Comparison of ENCODE assay signal across 8 mouse cellular contexts in genomic region chr13:84758568-84758900, GRCm38 (mm10).
A peak's percentile ranks its signal among the peaks of the same experiment; 100 is the strongest.
DNase-seq lines count a peak whose midpoint lies in the region; ATAC-seq and TF ChIP-seq lines count a peak whose summit lies in the region.

No protein-coding gene starts in this region.

- ATAC-seq in limb, embryonic 11.5 days (ENCODE audit: insufficient number of reproducible peaks, low FRiP score, low TSS enrichment, low read depth) = peak; percentile 88
- peak; percentile 95 for ATAC-seq in midbrain, postnatal 0 days (ENCODE audit: low FRiP score)
- ATAC-seq in stomach, embryonic 16.5 days (ENCODE audit: insufficient read depth, low FRiP score) = 0 out of 2 replicates have a peak, but pooled peaks have one; percentile 71

- TF ChIP-seq CTCF in kidney, adult 2 months (conservative IDR thresholded peaks at IDR 0.05; ENCODE audit: insufficient read depth, insufficient read length, low read depth, low read length) = peak; percentile 73
- TF ChIP-seq CTCF in midbrain, postnatal 0 days (IDR thresholded peaks at IDR 0.05) = peak; percentile 94

- no peak overlapping the region for H3K9ac ChIP-seq in limb, embryonic 11.5 days (ENCODE audit: low read length)
- H3K9ac ChIP-seq in midbrain, postnatal 0 days (replicated peaks; ENCODE audit: low read length, poor library complexity, severe bottlenecking) = no peak overlapping the region
- H3K9ac ChIP-seq in stomach, embryonic 16.5 days (ENCODE audit: low read length) = no peak overlapping the region

- TF ChIP-seq POLR2A in kidney, adult 2 months (IDR thresholded peaks at IDR 0.05; ENCODE audit: low read depth, low read length) = no peak

- H3K4me3 ChIP-seq in kidney, adult 2 months (ENCODE audit: insufficient read depth, low read depth, low read length) = no peak overlapping the region
- no peak overlapping the region for H3K4me3 ChIP-seq in limb, embryonic 11.5 days (ENCODE audit: low read depth, low read length)
- H3K4me3 ChIP-seq in midbrain, postnatal 0 days (ENCODE audit: low read depth, low read length) = no peak overlapping the region
- H3K4me3 ChIP-seq in stomach, embryonic 16.5 days (replicated peaks; ENCODE audit: low read length) = no peak overlapping the region

- H3K4me1 ChIP-seq in kidney, adult 2 months (ENCODE audit: control insufficient read depth, insufficient read depth, low read length) = no peaks in the 10 kb centered on the region
- H3K4me1 ChIP-seq in limb, embryonic 11.5 days (ENCODE audit: control insufficient read depth, insufficient read depth, low read length) = no peaks in the 10 kb centered on the region
- H3K4me1 ChIP-seq in midbrain, postnatal 0 days (ENCODE audit: insufficient read depth, low read length) = no peaks in the 10 kb centered on the region
- no peaks in the 10 kb centered on the region for H3K4me1 ChIP-seq in stomach, embryonic 16.5 days (ENCODE audit: control insufficient read depth, insufficient read depth, low read length)

- no peaks in the 10 kb centered on the region for H3K36me3 ChIP-seq in kidney, adult 2 months (ENCODE audit: control insufficient read depth, insufficient read depth, low read length)
- no peaks in the 10 kb centered on the region for H3K36me3 ChIP-seq in limb, embryonic 11.5 days (ENCODE audit: control insufficient read depth, insufficient read depth, low read length)
- no peaks in the 10 kb centered on the region for H3K36me3 ChIP-seq in midbrain, postnatal 0 days (ENCODE audit: insufficient read depth, low read length)
- no peaks in the 10 kb centered on the region for H3K36me3 ChIP-seq in stomach, embryonic 16.5 days (ENCODE audit: control insufficient read depth, insufficient read depth, low read length)

- intact Hi-C loops in gastrocnemius, postnatal 36 days (cut with DNase I) = loop anchor here (5.0 to 10.0 kb wide), 2 partner anchors 71 to 1044 kb away; no protein-coding TSS in a partner anchor

- H3K27ac ChIP-seq in kidney, adult 2 months (ENCODE audit: insufficient read depth, low read depth, low read length) = no peak overlapping the region
- H3K27ac ChIP-seq in limb, embryonic 11.5 days (replicated peaks; ENCODE audit: low read depth, low read length) = no peak overlapping the region
- peak overlapping the region; percentile 59 for H3K27ac ChIP-seq in midbrain, postnatal 0 days (ENCODE audit: low read depth, low read length)
- H3K27ac ChIP-seq in stomach, embryonic 16.5 days (ENCODE audit: low read length) = no peak overlapping the region

- H3K9me3 ChIP-seq in limb, embryonic 11.5 days (ENCODE audit: control insufficient read depth, low read length) = no peaks in the 10 kb centered on the region
- H3K9me3 ChIP-seq in midbrain, postnatal 0 days (ENCODE audit: low read length) = no peaks in the 10 kb centered on the region
- H3K9me3 ChIP-seq in stomach, embryonic 16.5 days (replicated peaks; ENCODE audit: control insufficient read depth, low read length) = no peaks in the 10 kb centered on the region

- 2% methylated on average over 6 of the region's 6 CpGs for WGBS in kidney, adult 2 months
- WGBS in limb, embryonic 11.5 days = 0% methylated on average over 6 of the region's 6 CpGs
- 0% methylated on average over 6 of the region's 6 CpGs for WGBS in midbrain, postnatal 0 days
- WGBS in stomach, embryonic 16.5 days = 0% methylated on average over 6 of the region's 6 CpGs

- no peak overlapping the region for H3K4me2 ChIP-seq in limb, embryonic 11.5 days (ENCODE audit: low read depth, severe bottlenecking)
- H3K4me2 ChIP-seq in midbrain, postnatal 0 days (ENCODE audit: low read depth, low read length, poor library complexity, severe bottlenecking) = peak overlapping the region; percentile 34
- H3K4me2 ChIP-seq in stomach, embryonic 16.5 days (ENCODE audit: low read depth, low read length) = no peak overlapping the region

- no peaks in the 10 kb centered on the region for H3K27me3 ChIP-seq in kidney, adult 2 months (replicated peaks; ENCODE audit: control insufficient read depth, insufficient read depth, low read length)
- no peaks in the 10 kb centered on the region for H3K27me3 ChIP-seq in limb, embryonic 11.5 days (ENCODE audit: control insufficient read depth, insufficient read depth, low read length)
- no peaks in the 10 kb centered on the region for H3K27me3 ChIP-seq in midbrain, postnatal 0 days (ENCODE audit: insufficient read depth, low read length)
- H3K27me3 ChIP-seq in stomach, embryonic 16.5 days (ENCODE audit: control insufficient read depth, insufficient read depth, low read length) = no peaks in the 10 kb centered on the region

- DNase-seq in 3134 (ENCODE audit: extremely low read depth, insufficient read length, low spot score) (peak; percentile 6), adipocyte (ENCODE audit: low spot score) (peak; percentile 60)
- DNase-seq in embryo, embryonic 10 days (ENCODE audit: low spot score) = peak; percentile 88
- peak; percentile 8 to 10 for DNase-seq in gastrocnemius, postnatal 36 days
- peak; percentile 55 for DNase-seq in kidney, adult 2 months
- peak; percentile 76 for DNase-seq in limb, embryonic 11.5 days (ENCODE audit: low spot score)
- DNase-seq in midbrain, postnatal 0 days (ENCODE audit: low spot score) = peak; percentile 97

Comparison
In these comparisons a context has a peak if more than half of its experiments do, and no peak if none do; other contexts are left out.
1. DNase-seq: peak in every context shown above with its lines; median percentile 97 in midbrain, postnatal 0 days; 88 in embryo, embryonic 10 days; 76 in limb, embryonic 11.5 days; 60 in adipocyte; 55 in kidney, adult 2 months; 9 in gastrocnemius, postnatal 36 days; 6 in 3134.